Mouse (Mus musculus) small intestine, adult 2 months (tissue): ENCODE measurements around the gene Adora2a.

Experiments used
- CTCF ChIP-seq: fragments of 200-500 bp; IDR thresholded peaks from 2 replicates; pipeline ENCODE4 v1.5.1; 2012; ENCODE audit warnings: low read depth, mild to moderate bottlenecking, control low read depth, inconsistent platforms, low read length, moderate library complexity, mixed read lengths; ENCODE audit not compliant: insufficient replicate concordance, insufficient read length; ENCODE audit errors: extremely low read depth
- POLR2A ChIP-seq: fragments of 200-500 bp; IDR thresholded peaks from 2 replicates; pipeline ENCODE4 v1.6.1; 2012; ENCODE audit warnings: low read depth, mild to moderate bottlenecking, control low read depth, inconsistent platforms, low read length, moderate library complexity

DNA sequence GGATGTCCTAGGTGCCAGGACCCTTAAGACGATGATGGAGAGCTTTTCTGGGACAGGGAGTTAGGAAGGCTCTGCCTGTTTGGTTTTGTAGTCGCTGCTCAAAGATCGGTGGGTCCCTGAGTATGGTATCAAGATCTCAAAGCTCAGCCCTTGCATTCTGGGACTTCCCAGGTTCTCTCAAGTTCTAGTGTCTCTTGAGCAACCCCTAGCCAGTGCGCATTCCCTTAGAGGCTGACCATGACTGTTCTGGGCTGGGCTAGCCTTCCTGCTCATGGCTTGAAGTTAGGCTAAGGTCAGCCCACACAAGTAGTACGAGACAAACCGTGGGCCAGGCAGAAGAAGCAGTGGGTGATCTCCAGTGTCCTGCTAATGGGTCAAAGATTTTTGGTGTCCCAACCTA, 1.5 kb downstream of the Adora2a start:
- TF ChIP-seq POLR2A: no peak
- no peak for TF ChIP-seq CTCF
